Mouse (Mus musculus): ENCODE results near the gene 4933405L10Rik. TPM values are rescaled to one million over a fixed set of nuclear protein-coding genes. Genes with fewer than 3 reads are reported as not detected.

Gene 4933405L10Rik
- polyA plus RNA-seq (2014; fragmentation: Illumina TruSeq; extraction: RNeasy Lipid Tissue Mini Kit (QIAGEN cat#74804); ENCODE audit: low read depth, low replicate concordance) = not detected

DNA sequence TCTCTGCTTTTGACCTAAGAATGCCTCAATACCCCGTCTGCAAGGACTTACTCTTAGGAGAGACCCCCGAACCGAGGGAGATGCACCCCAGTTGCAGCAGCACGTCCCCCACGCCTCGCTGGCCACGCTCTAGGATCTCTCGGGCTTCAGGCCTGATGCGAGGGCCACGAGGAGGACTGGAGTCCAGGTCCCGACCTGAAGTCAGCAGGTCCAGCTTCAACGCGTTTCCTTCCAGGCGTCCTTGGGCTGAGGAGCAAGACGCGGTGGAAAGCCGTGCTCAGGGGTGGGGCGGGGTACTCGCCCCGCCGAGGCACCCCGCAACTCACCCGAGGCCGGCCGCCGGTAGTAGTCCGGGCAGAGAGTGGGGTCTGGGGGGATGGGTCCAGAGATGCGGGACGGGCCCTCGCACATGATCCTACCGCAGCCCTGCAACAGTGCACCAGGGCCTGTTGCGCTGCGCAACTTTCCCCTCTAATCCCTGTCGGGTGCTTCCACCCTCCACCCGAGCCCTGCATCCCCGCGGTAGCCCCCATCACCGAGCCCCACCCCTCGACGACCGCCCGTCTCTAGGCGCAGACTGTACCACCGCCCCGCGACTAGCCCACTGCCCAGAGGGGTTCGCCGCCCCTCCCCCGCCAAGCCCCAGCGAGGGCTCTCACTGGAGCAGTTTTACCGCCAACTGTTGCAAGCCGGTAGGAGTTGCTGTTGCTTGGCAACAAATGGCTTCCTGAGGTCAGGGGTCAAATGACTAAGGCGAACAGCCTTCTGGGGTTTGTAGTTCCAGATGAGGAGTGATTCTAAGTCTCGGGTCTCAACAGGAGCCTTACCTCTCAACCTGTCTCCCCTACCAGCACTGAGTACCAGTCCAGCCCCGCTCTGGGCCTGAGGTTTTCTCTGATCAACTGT, at the start of gene 4933405L10Rik, which contains the start of gene Enkd1:
TSS of gene 4933405L10Rik (plus strand) at position 158 of the 906 bp plus-strand sequence.
TSS of gene Enkd1 (minus strand) at position 713 of the 906 bp plus-strand sequence.

DNA sequence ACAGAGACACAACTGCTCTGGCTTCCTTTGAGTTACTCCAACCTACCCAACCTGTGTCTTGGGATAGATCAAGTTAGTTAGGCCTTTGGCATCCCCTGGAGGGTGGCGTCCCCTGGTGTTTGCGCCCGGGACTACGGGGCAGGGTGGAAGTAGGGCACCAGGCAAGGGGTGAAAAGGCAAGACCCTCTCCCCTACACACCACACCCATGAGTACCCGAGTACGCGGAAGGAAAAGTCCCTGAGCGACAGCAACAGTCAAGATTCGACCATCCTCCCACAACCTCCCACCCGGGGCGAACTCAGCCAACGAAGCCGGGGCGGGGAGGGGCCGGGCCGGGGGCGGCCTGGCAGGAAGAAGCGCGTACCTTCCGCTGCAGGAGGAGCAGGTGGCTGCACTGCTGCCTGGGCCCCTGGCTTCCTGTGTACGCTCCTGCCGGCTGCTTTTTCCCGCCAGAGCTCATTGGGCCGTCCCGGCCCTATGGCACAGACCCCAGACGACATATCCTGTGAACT, 21.6 kb upstream of the 4933405L10Rik start, which contains the start of gene Carmil2:
TSS of gene Carmil2 (plus strand) at position 479 of the 513 bp plus-strand sequence.

DNA sequence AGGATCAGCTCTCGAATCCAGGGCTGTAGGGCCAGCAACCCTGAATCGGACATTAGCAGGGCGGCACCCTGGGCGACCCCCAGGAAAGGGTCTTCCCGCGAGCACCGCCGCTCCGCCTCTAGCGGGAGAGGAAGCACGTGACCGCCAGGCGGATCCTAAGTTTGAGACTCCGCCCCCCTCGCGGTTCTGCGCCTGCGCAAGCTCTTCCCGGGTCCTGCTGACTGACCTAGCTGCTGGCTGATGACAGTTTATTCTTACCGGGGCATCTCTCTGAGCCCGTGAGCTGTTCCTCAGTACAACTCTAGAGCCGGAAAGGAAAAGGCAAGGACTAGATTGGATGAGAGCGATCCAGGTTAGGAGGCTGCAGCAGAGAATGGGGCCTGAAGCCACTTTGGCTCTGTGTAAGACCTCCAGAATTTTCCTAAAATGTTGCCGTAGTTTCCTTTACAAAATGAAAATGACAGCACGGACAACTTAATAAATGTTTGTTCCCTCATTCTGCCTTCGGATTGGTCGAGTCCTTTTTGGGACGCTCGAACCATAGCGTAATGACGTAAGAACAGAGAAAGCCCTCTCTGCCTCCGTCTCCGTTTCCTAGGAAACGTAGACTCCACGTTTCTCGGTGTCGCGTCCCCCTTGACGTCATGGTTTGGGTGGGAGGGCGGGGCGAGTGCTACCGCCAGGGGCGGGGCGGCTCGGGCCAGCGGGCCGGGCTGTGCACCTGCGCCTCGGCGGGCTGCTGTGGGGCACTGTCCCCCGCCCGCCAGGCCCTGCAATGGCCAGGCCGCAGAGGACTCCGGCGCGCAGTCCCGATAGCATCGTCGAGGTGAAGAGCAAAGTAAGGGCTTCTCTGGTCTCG, 6.3 kb upstream of the 4933405L10Rik start, which contains the start of the genes Acd and Pard6a:
TSS of gene Acd (minus strand) at position 137 of the 859 bp plus-strand sequence.
TSS of gene Pard6a (plus strand) at position 183 of the 859 bp plus-strand sequence.

DNA sequence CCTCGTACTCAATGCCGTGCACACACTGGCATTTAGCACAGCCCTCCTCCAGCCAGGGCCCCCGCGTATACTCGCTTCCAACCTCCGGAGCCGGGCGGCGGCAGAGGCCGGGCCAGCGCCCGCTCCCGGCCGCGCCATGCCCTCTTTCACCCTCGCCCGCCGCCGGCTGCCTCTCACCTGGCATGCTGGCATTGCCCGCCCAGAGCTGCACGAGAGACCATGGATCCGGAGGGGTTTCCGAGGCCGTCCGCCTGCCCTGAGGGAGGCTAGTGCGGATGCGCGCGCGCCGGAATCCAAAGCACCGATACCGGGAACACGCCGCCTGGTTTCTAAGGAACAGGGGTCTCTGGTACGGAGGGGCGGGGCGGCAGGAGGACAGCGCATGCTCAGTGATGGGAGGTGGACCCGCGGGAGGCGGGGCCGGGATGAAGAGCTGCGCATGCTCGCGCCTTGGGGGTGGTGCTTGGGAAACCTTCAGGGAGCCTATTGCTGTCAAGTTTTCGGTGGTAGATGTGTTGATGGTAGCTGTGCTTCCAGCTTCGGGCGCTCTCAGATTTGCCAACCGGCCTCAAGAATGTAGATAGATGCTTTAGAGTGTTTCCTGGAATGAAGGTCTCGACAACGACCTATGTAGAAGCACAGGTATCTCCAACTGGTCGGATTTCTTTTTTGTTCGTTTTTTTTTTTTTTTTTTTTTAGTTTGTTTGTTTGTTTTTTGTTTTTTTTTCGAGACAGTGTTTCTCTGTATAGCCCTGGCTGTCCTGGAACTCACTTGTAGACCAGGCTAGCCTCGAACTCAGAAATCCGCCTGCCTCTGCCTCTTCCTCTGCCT, 51.0 kb downstream of the 4933405L10Rik start, which contains the start of gene Gfod2:
TSS of gene Gfod2 (minus strand) at position 388 of the 832 bp plus-strand sequence.

Other genes with a start within 250 kb of the 4933405L10Rik start
- gene Tppp3, start 236.1 kb upstream of the 4933405L10Rik start, polyA plus RNA-seq (2014; fragmentation: Illumina TruSeq; extraction: RNeasy Lipid Tissue Mini Kit (QIAGEN cat#74804); ENCODE audit: low read depth, low replicate concordance) = 66.4 TPM
- gene Zdhhc1, start 210.8 kb upstream of the 4933405L10Rik start, polyA plus RNA-seq (2014; fragmentation: Illumina TruSeq; extraction: RNeasy Lipid Tissue Mini Kit (QIAGEN cat#74804); ENCODE audit: low read depth, low replicate concordance) = 23.5 TPM
- not detected for gene Hsd11b2, start 188.9 kb upstream of the 4933405L10Rik start, polyA plus RNA-seq (2014; fragmentation: Illumina TruSeq; extraction: RNeasy Lipid Tissue Mini Kit (QIAGEN cat#74804); ENCODE audit: low read depth, low replicate concordance)
- gene Atp6v0d1, start 141.6 kb upstream of the 4933405L10Rik start, polyA plus RNA-seq (2014; fragmentation: Illumina TruSeq; extraction: RNeasy Lipid Tissue Mini Kit (QIAGEN cat#74804); ENCODE audit: low read depth, low replicate concordance) = 51.3 TPM
- 39.6 TPM for gene Ripor1, start 102.4 kb upstream of the 4933405L10Rik start, polyA plus RNA-seq (2014; fragmentation: Illumina TruSeq; extraction: RNeasy Lipid Tissue Mini Kit (QIAGEN cat#74804); ENCODE audit: low read depth, low replicate concordance)
- 38.0 TPM for gene Ctcf, start 71.1 kb upstream of the 4933405L10Rik start, polyA plus RNA-seq (2014; fragmentation: Illumina TruSeq; extraction: RNeasy Lipid Tissue Mini Kit (QIAGEN cat#74804); ENCODE audit: low read depth, low replicate concordance)
- gene Agrp, start 70.3 kb upstream of the 4933405L10Rik start, polyA plus RNA-seq (2014; fragmentation: Illumina TruSeq; extraction: RNeasy Lipid Tissue Mini Kit (QIAGEN cat#74804); ENCODE audit: low read depth, low replicate concordance) = not detected
- 0.29 TPM for gene Carmil2, start 21.4 kb upstream of the 4933405L10Rik start, polyA plus RNA-seq (2014; fragmentation: Illumina TruSeq; extraction: RNeasy Lipid Tissue Mini Kit (QIAGEN cat#74804); ENCODE audit: low read depth, low replicate concordance)
- 14.5 TPM for gene Acd, start 6.6 kb upstream of the 4933405L10Rik start, polyA plus RNA-seq (2014; fragmentation: Illumina TruSeq; extraction: RNeasy Lipid Tissue Mini Kit (QIAGEN cat#74804); ENCODE audit: low read depth, low replicate concordance)
- gene Pard6a, start 6.5 kb upstream of the 4933405L10Rik start, polyA plus RNA-seq (2014; fragmentation: Illumina TruSeq; extraction: RNeasy Lipid Tissue Mini Kit (QIAGEN cat#74804); ENCODE audit: low read depth, low replicate concordance) = 13.2 TPM
- gene Enkd1, start 555 bp downstream of the 4933405L10Rik start, polyA plus RNA-seq (2014; fragmentation: Illumina TruSeq; extraction: RNeasy Lipid Tissue Mini Kit (QIAGEN cat#74804); ENCODE audit: low read depth, low replicate concordance) = 1.3 TPM
- gene Gfod2, start 51.0 kb downstream of the 4933405L10Rik start, polyA plus RNA-seq (2014; fragmentation: Illumina TruSeq; extraction: RNeasy Lipid Tissue Mini Kit (QIAGEN cat#74804); ENCODE audit: low read depth, low replicate concordance) = 3.5 TPM
- gene Ranbp10, start 119.7 kb downstream of the 4933405L10Rik start, polyA plus RNA-seq (2014; fragmentation: Illumina TruSeq; extraction: RNeasy Lipid Tissue Mini Kit (QIAGEN cat#74804); ENCODE audit: low read depth, low replicate concordance) = 17.0 TPM
- gene Tsnaxip1, start 120.1 kb downstream of the 4933405L10Rik start, polyA plus RNA-seq (2014; fragmentation: Illumina TruSeq; extraction: RNeasy Lipid Tissue Mini Kit (QIAGEN cat#74804); ENCODE audit: low read depth, low replicate concordance) = not detected
- 3.3 TPM for gene Cenpt, start 145.6 kb downstream of the 4933405L10Rik start, polyA plus RNA-seq (2014; fragmentation: Illumina TruSeq; extraction: RNeasy Lipid Tissue Mini Kit (QIAGEN cat#74804); ENCODE audit: low read depth, low replicate concordance)
- 30.4 TPM for gene Thap11, start 147.5 kb downstream of the 4933405L10Rik start, polyA plus RNA-seq (2014; fragmentation: Illumina TruSeq; extraction: RNeasy Lipid Tissue Mini Kit (QIAGEN cat#74804); ENCODE audit: low read depth, low replicate concordance)
- 108 TPM for gene Nutf2, start 152.9 kb downstream of the 4933405L10Rik start, polyA plus RNA-seq (2014; fragmentation: Illumina TruSeq; extraction: RNeasy Lipid Tissue Mini Kit (QIAGEN cat#74804); ENCODE audit: low read depth, low replicate concordance)
- gene Edc4, start 173.2 kb downstream of the 4933405L10Rik start, polyA plus RNA-seq (2014; fragmentation: Illumina TruSeq; extraction: RNeasy Lipid Tissue Mini Kit (QIAGEN cat#74804); ENCODE audit: low read depth, low replicate concordance) = 29.2 TPM
- gene Nrn1l, start 185.9 kb downstream of the 4933405L10Rik start, polyA plus RNA-seq (2014; fragmentation: Illumina TruSeq; extraction: RNeasy Lipid Tissue Mini Kit (QIAGEN cat#74804); ENCODE audit: low read depth, low replicate concordance) = not detected
- gene Pskh1, start 192.8 kb downstream of the 4933405L10Rik start, polyA plus RNA-seq (2014; fragmentation: Illumina TruSeq; extraction: RNeasy Lipid Tissue Mini Kit (QIAGEN cat#74804); ENCODE audit: low read depth, low replicate concordance) = 18.1 TPM
- not detected for gene Ctrl, start 226.2 kb downstream of the 4933405L10Rik start, polyA plus RNA-seq (2014; fragmentation: Illumina TruSeq; extraction: RNeasy Lipid Tissue Mini Kit (QIAGEN cat#74804); ENCODE audit: low read depth, low replicate concordance)
- gene Psmb10, start 230.8 kb downstream of the 4933405L10Rik start, polyA plus RNA-seq (2014; fragmentation: Illumina TruSeq; extraction: RNeasy Lipid Tissue Mini Kit (QIAGEN cat#74804); ENCODE audit: low read depth, low replicate concordance) = 68.7 TPM
- gene Lcat, start 235.7 kb downstream of the 4933405L10Rik start, polyA plus RNA-seq (2014; fragmentation: Illumina TruSeq; extraction: RNeasy Lipid Tissue Mini Kit (QIAGEN cat#74804); ENCODE audit: low read depth, low replicate concordance) = 2.0 TPM

Measured in heart, adult 10 weeks (tissue).